Mouse (Mus musculus) bone marrow macrophage, adult 2 months (primary cell): ENCODE data around the gene Als2.

Experiments
- CTCF ChIP-seq: IDR thresholded peaks from 2 replicates; pipeline ENCODE4 v1.5.1; 2012; ENCODE audit warnings: low read depth, mild to moderate bottlenecking, low read length, moderate library complexity
- POLR2A ChIP-seq: IDR thresholded peaks from 2 replicates; pipeline ENCODE4 v1.6.1; 2012; ENCODE audit warnings: mild to moderate bottlenecking, low read depth, low read length, borderline replicate concordance

GRCm38 (mm10) chr1:59220371-59220770 lies 16.7 kb downstream of the Als2 start:
- TF ChIP-seq CTCF (no peak), POLR2A (no peak)
